Mouse (Mus musculus) cerebellum, adult 2 months (tissue): Measurements from ENCODE around the gene Cnot10. TPM values are rescaled to one million over a fixed set of nuclear protein-coding genes. Genes with fewer than 3 reads are reported as not detected.
A peak's percentile ranks its signal among the peaks of the same experiment; 100 is the strongest.

Experiments
- DNase-seq, 2 experiments: peaks; one replicate each; pipeline ENCODE4 v3.0.0; 2021
- H3K27ac ChIP-seq: fragments of 200-500 bp; 2 replicates; pipeline ENCODE4 v1.5.1; 2012; ENCODE audit warnings: low read length, control low read depth, inconsistent platforms; ENCODE audit not compliant: insufficient read depth
- H3K27me3 ChIP-seq: fragments of 200-500 bp; 2 replicates; pipeline ENCODE4 v1.6.1; 2012; ENCODE audit warnings: inconsistent platforms, mild to moderate bottlenecking, low read length, moderate library complexity; ENCODE audit not compliant: control insufficient read depth, insufficient read depth
- H3K4me1 ChIP-seq: fragments of 200-500 bp; 2 replicates; pipeline ENCODE4 v1.6.1; 2011; ENCODE audit warnings: low read length; ENCODE audit not compliant: control insufficient read depth, insufficient read depth
- H3K4me3 ChIP-seq: fragments of 200-500 bp; replicated peaks from 2 replicates; pipeline ENCODE3; 2011; ENCODE audit warnings: mild to moderate bottlenecking, low read depth, low read length, control low read depth; ENCODE audit not compliant: insufficient read depth
- CTCF ChIP-seq: fragments of 200-500 bp; IDR thresholded peaks from 2 replicates; pipeline ENCODE4 v1.5.1; 2011; ENCODE audit warnings: low read depth, mild to moderate bottlenecking, control low read depth, low read length, moderate library complexity, borderline replicate concordance; ENCODE audit not compliant: insufficient read depth
- POLR2A ChIP-seq: fragments of 200-500 bp; IDR thresholded peaks from 2 replicates; pipeline ENCODE4 v1.6.1; 2011; ENCODE audit warnings: low read length, control low read depth, borderline replicate concordance; ENCODE audit not compliant: insufficient read depth
- WGBS: fragments of 180-500 bp; shearing (Covaris S2); methylation state at CpG from one replicate; pipeline ENCODE4 v1.1.7; 2018; 5-methylcytosine and 5-hydroxymethylcytosine counted together
- polyA plus RNA-seq: library from polyadenylated mRNA; depleted of rRNA; stranded (reverse); fragments of >200 nt; gene quantifications from 2 replicates; pipeline ENCODE4 v1.2.3, GENCODE M21; 2012

Gene Cnot10
- polyA plus RNA-seq, 1 experiment: 69.7 TPM

- Histone ChIP-seq H3K4me3 (no peak overlapping the region), H3K27ac (no peak overlapping the region), H3K4me1 (no peaks in the 10 kb centered on the region), H3K27me3 (no peaks in the 10 kb centered on the region)
- DNase-seq: no peak
- 96% methylated on average over 6 of the region's 6 CpGs for WGBS
- no peak for TF ChIP-seq CTCF
- TF ChIP-seq POLR2A: no peak
These were observed 15.8 kb downstream of the Cnot10 start for GRCm38 (mm10) chr9:114624178-114624577.

- H3K4me1 ChIP-seq: no peaks in the 10 kb centered on the region
- H3K4me3 ChIP-seq: no peak overlapping the region
- WGBS: 95% methylated on average over 5 of the region's 5 CpGs
- H3K27ac ChIP-seq: no peak overlapping the region
- DNase-seq: no peak
- no peaks in the 10 kb centered on the region for H3K27me3 ChIP-seq
- TF ChIP-seq POLR2A: no peak
- TF ChIP-seq CTCF: no peak
These were observed 18.8 kb downstream of the Cnot10 start for GRCm38 (mm10) chr9:114621149-114621548.

GRCm38 (mm10) chr9:114614176-114614953 is 25.6 kb downstream of the Cnot10 start:
- H3K4me3 ChIP-seq: no peak overlapping the region
- no peaks in the 10 kb centered on the region for H3K4me1 ChIP-seq
- DNase-seq: no peak
- no peak for TF ChIP-seq CTCF
- no peak for TF ChIP-seq POLR2A
- 73% methylated on average over 9 of the region's 9 CpGs for WGBS
- H3K27ac ChIP-seq: no peak overlapping the region
- H3K27me3 ChIP-seq: no peaks in the 10 kb centered on the region

GRCm38 (mm10) chr9:114613026-114613425 is 27.0 kb downstream of the Cnot10 start:
- TF ChIP-seq POLR2A (no peak), CTCF (no peak)
- Histone ChIP-seq H3K4me1 (no peaks in the 10 kb centered on the region), H3K27me3 (no peaks in the 10 kb centered on the region), H3K4me3 (no peak overlapping the region), H3K27ac (no peak overlapping the region)
- no peak for DNase-seq
- 93% methylated on average over 4 of the region's 4 CpGs for WGBS

- Histone ChIP-seq H3K4me3 (no peak overlapping the region), H3K27me3 (no peaks in the 10 kb centered on the region), H3K4me1 (no peaks in the 10 kb centered on the region), H3K27ac (no peak overlapping the region)
- TF ChIP-seq CTCF (no peak), POLR2A (no peak)
- DNase-seq: no peak
- WGBS: 65% methylated on average over 4 of the region's 4 CpGs
These were observed 27.4 kb downstream of the Cnot10 start for GRCm38 (mm10) chr9:114612566-114612965.

- Histone ChIP-seq H3K27ac (no peak overlapping the region), H3K27me3 (no peaks in the 10 kb centered on the region), H3K4me1 (no peaks in the 10 kb centered on the region), H3K4me3 (no peak overlapping the region)
- WGBS: 100% methylated on average over 3 of the region's 3 CpGs
- no peak for DNase-seq
- TF ChIP-seq POLR2A (no peak), CTCF (no peak)
These were observed 29.7 kb downstream of the Cnot10 start for GRCm38 (mm10) chr9:114610266-114610665.

- Histone ChIP-seq H3K27me3 (no peaks in the 10 kb centered on the region), H3K4me1 (0 out of 2 replicates have a peak, but pooled peaks cover 3% of the 10 kb centered on the region), H3K27ac (no peak overlapping the region), H3K4me3 (no peak overlapping the region)
- WGBS: 28% methylated on average over 12 of the region's 12 CpGs
- DNase-seq: peak; percentile 61 to 67
- TF ChIP-seq CTCF: no peak
- no peak for TF ChIP-seq POLR2A
These were observed 36.0 kb downstream of the Cnot10 start for GRCm38 (mm10) chr9:114603876-114604540.

- Histone ChIP-seq H3K27me3 (no peaks in the 10 kb centered on the region), H3K27ac (no peak overlapping the region), H3K4me3 (no peak overlapping the region), H3K4me1 (0 out of 2 replicates have a peak, but pooled peaks cover 3% of the 10 kb centered on the region)
- TF ChIP-seq POLR2A: no peak
- no peak for TF ChIP-seq CTCF
- DNase-seq: no peak
- 66% methylated on average over 1 of the region's 1 CpGs for WGBS
These were observed 38.9 kb downstream of the Cnot10 start for GRCm38 (mm10) chr9:114601096-114601495.

GRCm38 (mm10) chr9:114585017-114585345 is 55.0 kb downstream of the Cnot10 start:
- no peak overlapping the region for H3K4me3 ChIP-seq
- no peaks in the 10 kb centered on the region for H3K27me3 ChIP-seq
- DNase-seq: no peak
- WGBS: 64% methylated on average over 5 of the region's 5 CpGs
- no peak overlapping the region for H3K27ac ChIP-seq
- no peak for TF ChIP-seq POLR2A
- TF ChIP-seq CTCF: no peak
- no peaks in the 10 kb centered on the region for H3K4me1 ChIP-seq
